Comparison of ENCODE assay signal across 13 mouse cellular contexts in genomic region chr1:85916830-85917450, GRCm38 (mm10). TPM values are rescaled to one million over a fixed set of nuclear protein-coding genes. Genes with fewer than 3 reads are reported as not detected.
DNase-seq lines count a peak whose midpoint lies in the region; ATAC-seq and TF ChIP-seq lines count a peak whose summit lies in the region.
"Had no signal": no experiment of that assay in that cellular context is flagged by ENCODE, and none has a peak within 500 bp of the region (broad histone marks: within the 10 kb centered on the region; RNA-seq: fewer than 3 reads in every experiment).

No protein-coding gene starts in this region.

- ATAC-seq in hindbrain, embryonic 14.5 days (ENCODE audit: low FRiP score): peak; percentile 89
- ATAC-seq in midbrain, postnatal 0 days (ENCODE audit: low FRiP score): peak; percentile 90
- no peak for ATAC-seq in heart, embryonic 12.5 days (ENCODE audit: insufficient number of reproducible peaks, low FRiP score)

- no peak for TF ChIP-seq CTCF in brain, embryonic 14.5 days (IDR thresholded peaks at IDR 0.05; ENCODE audit: borderline replicate concordance, extremely low read depth, insufficient read depth, insufficient read length)
- no peak for TF ChIP-seq CTCF in midbrain, postnatal 0 days (IDR thresholded peaks at IDR 0.05)

- no peaks in the 10 kb centered on the region for H3K36me3 ChIP-seq in embryonic facial prominence, embryonic 10.5 days (replicated peaks)
- no peaks in the 10 kb centered on the region for H3K36me3 ChIP-seq in hindbrain, embryonic 14.5 days (replicated peaks; ENCODE audit: control insufficient read depth, insufficient read depth)
- no peaks in the 10 kb centered on the region for H3K36me3 ChIP-seq in midbrain, postnatal 0 days (ENCODE audit: insufficient read depth, low read length)
- no peaks in the 10 kb centered on the region for H3K36me3 ChIP-seq in heart, embryonic 12.5 days
- H3K36me3 ChIP-seq: G1E; heart, embryonic 15.5 days had no signal

- no peak overlapping the region for H3K4me3 ChIP-seq in embryonic facial prominence, embryonic 10.5 days
- no peak overlapping the region for H3K4me3 ChIP-seq in hindbrain, embryonic 14.5 days (replicated peaks; ENCODE audit: low read length)
- no peak overlapping the region for H3K4me3 ChIP-seq in midbrain, postnatal 0 days (ENCODE audit: low read depth, low read length)
- no peak overlapping the region for H3K4me3 ChIP-seq in heart, embryonic 12.5 days
- H3K4me3 ChIP-seq: erythroblast, embryonic 14.5 days; heart, embryonic 15.5 days had no signal

- peak overlapping the region; percentile 25 for H3K4me2 ChIP-seq in hindbrain, embryonic 14.5 days (replicated peaks)
- peak overlapping the region; percentile 15; the same call in 1 of the 2 replicates for H3K4me2 ChIP-seq in midbrain, postnatal 0 days (ENCODE audit: low read depth, low read length, poor library complexity, severe bottlenecking)
- no peak overlapping the region for H3K4me2 ChIP-seq in heart, embryonic 12.5 days
- H3K4me2 ChIP-seq: heart, embryonic 15.5 days had no signal

- 44% methylated on average over 4 of the region's 4 CpGs for WGBS in embryonic facial prominence, embryonic 10.5 days
- WGBS in hindbrain, embryonic 14.5 days: 6% methylated on average over 4 of the region's 4 CpGs
- 9% methylated on average over 4 of the region's 4 CpGs for WGBS in midbrain, postnatal 0 days
- WGBS in heart, embryonic 12.5 days: 54% methylated on average over 4 of the region's 4 CpGs

- DNase-seq in brain, embryonic 14.5 days (ENCODE audit: low read depth): peak; percentile 96
- DNase-seq in embryonic facial prominence, embryonic 10.5 days (ENCODE audit: low spot score): peak; percentile 47
- peak; percentile 82 for DNase-seq in hindbrain, embryonic 14.5 days (ENCODE audit: low spot score)
- peak; percentile 92 for DNase-seq in midbrain, postnatal 0 days (ENCODE audit: low spot score)
- DNase-seq in heart, adult 11 months: no peak
- DNase-seq in cerebellum, adult 9-11 months: no peak
- DNase-seq: kidney, postnatal 36 days; lung, adult 18-20 months; thymus, postnatal 14 days had no signal

- H3K4me1 ChIP-seq in embryonic facial prominence, embryonic 10.5 days: peaks cover 14% of the 10 kb centered on the region
- H3K4me1 ChIP-seq in hindbrain, embryonic 14.5 days (replicated peaks; ENCODE audit: control insufficient read depth, insufficient read depth, low read length): peaks cover 17% of the 10 kb centered on the region
- peaks cover 19% of the 10 kb centered on the region for H3K4me1 ChIP-seq in midbrain, postnatal 0 days (ENCODE audit: insufficient read depth, low read length)
- H3K4me1 ChIP-seq in heart, embryonic 12.5 days (replicated peaks): 0 out of 2 replicates have a peak, but pooled peaks cover 3% of the 10 kb centered on the region
- H3K4me1 ChIP-seq: heart, embryonic 15.5 days had no signal

- peak overlapping the region; percentile 42; the same call in 1 of the 2 replicates for H3K9ac ChIP-seq in hindbrain, embryonic 14.5 days
- no peak overlapping the region for H3K9ac ChIP-seq in midbrain, postnatal 0 days (replicated peaks; ENCODE audit: low read length, poor library complexity, severe bottlenecking)
- no peak overlapping the region for H3K9ac ChIP-seq in heart, embryonic 12.5 days
- H3K9ac ChIP-seq: heart, embryonic 15.5 days had no signal

- no peaks in the 10 kb centered on the region for H3K27me3 ChIP-seq in embryonic facial prominence, embryonic 10.5 days (replicated peaks; ENCODE audit: low read depth, poor library complexity, severe bottlenecking)
- no peaks in the 10 kb centered on the region for H3K27me3 ChIP-seq in hindbrain, embryonic 14.5 days (ENCODE audit: control insufficient read depth, insufficient read depth, low read length)
- H3K27me3 ChIP-seq in midbrain, postnatal 0 days (ENCODE audit: insufficient read depth, low read length): no peaks in the 10 kb centered on the region
- no peaks in the 10 kb centered on the region for H3K27me3 ChIP-seq in heart, embryonic 12.5 days (replicated peaks)
- H3K27me3 ChIP-seq: heart, embryonic 15.5 days had no signal

- H3K9me3 ChIP-seq in embryonic facial prominence, embryonic 10.5 days: no peaks in the 10 kb centered on the region
- no peaks in the 10 kb centered on the region for H3K9me3 ChIP-seq in hindbrain, embryonic 14.5 days (ENCODE audit: control insufficient read depth, low read length)
- no peaks in the 10 kb centered on the region for H3K9me3 ChIP-seq in midbrain, postnatal 0 days (ENCODE audit: low read length)
- 0 out of 2 replicates have a peak, but pooled peaks cover 5% of the 10 kb centered on the region for H3K9me3 ChIP-seq in heart, embryonic 12.5 days (replicated peaks)
- H3K9me3 ChIP-seq: G1E; heart, embryonic 15.5 days had no signal

- H3K27ac ChIP-seq in embryonic facial prominence, embryonic 10.5 days (replicated peaks): no peak overlapping the region
- peak overlapping the region; percentile 94 for H3K27ac ChIP-seq in hindbrain, embryonic 14.5 days
- H3K27ac ChIP-seq in midbrain, postnatal 0 days (ENCODE audit: low read depth, low read length): peak overlapping the region; percentile 83
- no peak overlapping the region for H3K27ac ChIP-seq in heart, embryonic 12.5 days (ENCODE audit: poor library complexity, severe bottlenecking)
- H3K27ac ChIP-seq: heart, embryonic 15.5 days had no signal

- TF ChIP-seq POLR2A in brain, embryonic 14.5 days (IDR thresholded peaks at IDR 0.05; ENCODE audit: borderline replicate concordance, extremely low read depth, insufficient read depth, insufficient read length, poor library complexity, severe bottlenecking): no peak

RNA-seq across cellular contexts. Expression of gene 4933407L21Rik, which starts 11.3 kb away (rescaled TPM):
- polyA plus RNA-seq in brain, embryonic 14.5 days (2012; rRNA removed): 6.9 and 7.5 TPM in 2 replicates
- polyA plus RNA-seq in embryonic facial prominence, embryonic 10.5 days (2016; fragmentation: Nextera tagmentation; extraction: Ambion mirVana): 0.22 TPM in 1 of 2 replicates, not detected in the other
- 4.8 and 7.5 TPM in 2 replicates for polyA plus RNA-seq in hindbrain, embryonic 14.5 days (2014; fragmentation: Nextera tagmentation; extraction: Ambion mirVana)
- 9.4 and 10.6 TPM in 2 replicates for total RNA-seq in midbrain, postnatal 0 days (2014; rRNA removed)
- polyA plus RNA-seq in midbrain, postnatal 0 days (2015; fragmentation: Nextera tagmentation; extraction: Ambion mirVana): 8.5 and 10.1 TPM in 2 replicates
- 0.08 TPM in 1 of 2 replicates, not detected in the other for polyA plus RNA-seq in heart, embryonic 12.5 days (2016; fragmentation: Nextera tagmentation; extraction: Ambion mirVana)
- polyA plus RNA-seq: erythroblast, embryonic 14.5 days; G1E had no signal

RNA-seq across cellular contexts. Expression of gene Itm2c, which starts 22.9 kb away (rescaled TPM):
- 160 and 168 TPM in 2 replicates for polyA plus RNA-seq in brain, embryonic 14.5 days (2012; rRNA removed)
- 168 and 177 TPM in 2 replicates for polyA plus RNA-seq in embryonic facial prominence, embryonic 10.5 days (2016; fragmentation: Nextera tagmentation; extraction: Ambion mirVana)
- polyA plus RNA-seq in hindbrain, embryonic 14.5 days (2014; fragmentation: Nextera tagmentation; extraction: Ambion mirVana): 124 and 127 TPM in 2 replicates
- total RNA-seq in midbrain, postnatal 0 days (2014; rRNA removed): 312 and 376 TPM in 2 replicates
- polyA plus RNA-seq in midbrain, postnatal 0 days (2015; fragmentation: Nextera tagmentation; extraction: Ambion mirVana): 293 and 297 TPM in 2 replicates
- polyA plus RNA-seq in heart, embryonic 12.5 days (2016; fragmentation: Nextera tagmentation; extraction: Ambion mirVana): 261 TPM in 2 replicates

RNA-seq across cellular contexts. Expression of gene Gpr55, which starts 43.9 kb away (rescaled TPM):
- 0.01 TPM in 1 of 2 replicates, not detected in the other for polyA plus RNA-seq in brain, embryonic 14.5 days (2012; rRNA removed)
- polyA plus RNA-seq in embryonic facial prominence, embryonic 10.5 days (2016; fragmentation: Nextera tagmentation; extraction: Ambion mirVana): not detected in 2 replicates
- polyA plus RNA-seq in hindbrain, embryonic 14.5 days (2014; fragmentation: Nextera tagmentation; extraction: Ambion mirVana): 0.09 and 0.13 TPM in 2 replicates
- total RNA-seq in midbrain, postnatal 0 days (2014; rRNA removed): 0.22 TPM in 1 of 2 replicates, not detected in the other
- polyA plus RNA-seq in midbrain, postnatal 0 days (2015; fragmentation: Nextera tagmentation; extraction: Ambion mirVana): 0.10 and 0.19 TPM in 2 replicates
- 0.08 and 0.09 TPM in 2 replicates for polyA plus RNA-seq in heart, embryonic 12.5 days (2016; fragmentation: Nextera tagmentation; extraction: Ambion mirVana)
- polyA plus RNA-seq: erythroblast, embryonic 14.5 days had no signal

Comparison
In these comparisons a context has a peak if more than half of its experiments do, and no peak if none do; other contexts are left out.
1. DNase-seq: peak in brain, embryonic 14.5 days (single experiment), embryonic facial prominence, embryonic 10.5 days (single experiment), hindbrain, embryonic 14.5 days (single experiment) and midbrain, postnatal 0 days (single experiment); none in heart, adult 11 months (single experiment) and cerebellum, adult 9-11 months (single experiment).
2. H3K27ac ChIP-seq: peak in hindbrain, embryonic 14.5 days (single experiment) and midbrain, postnatal 0 days (single experiment); none in embryonic facial prominence, embryonic 10.5 days (single experiment) and heart, embryonic 12.5 days (single experiment).